Mouse (Mus musculus) limb, embryonic 10.5 days (tissue): ENCODE results near the gene Cyp1a1. TPM values are rescaled to one million over a fixed set of nuclear protein-coding genes. Genes with fewer than 3 reads are reported as not detected.

ENCODE experiments used
- polyA plus RNA-seq: library from polyadenylated mRNA; unstranded; fragments of >200 nt; fragmentation: Nextera tagmentation; extraction: Ambion mirVana; gene quantifications from 2 replicates; pipeline ENCODE4 v1.2.1, GENCODE M21; 2016

The Cyp1a1 gene
- polyA plus RNA-seq, 1 experiment from 2014 or later = 0.11 TPM

Other genes with a start within 250 kb of the Cyp1a1 start
- gene Ppcdc, start 247.8 kb upstream of the Cyp1a1 start, polyA plus RNA-seq = 22.4 and 28.5 TPM in 2 replicates
- gene Scamp5, start 219.9 kb upstream of the Cyp1a1 start, polyA plus RNA-seq = 4.3 and 4.5 TPM in 2 replicates
- gene Rpp25, start 183.9 kb upstream of the Cyp1a1 start, polyA plus RNA-seq = 0.55 and 1.2 TPM in 2 replicates
- 635 and 703 TPM in 2 replicates for gene Cox5a, start 166.7 kb upstream of the Cyp1a1 start, polyA plus RNA-seq
- 17.7 and 18.3 TPM in 2 replicates for gene Fam219b, start 150.4 kb upstream of the Cyp1a1 start, polyA plus RNA-seq
- 60.0 and 61.3 TPM in 2 replicates for gene Mpi, start 135.2 kb upstream of the Cyp1a1 start, polyA plus RNA-seq
- 37.4 and 41.9 TPM in 2 replicates for gene Scamp2, start 127.0 kb upstream of the Cyp1a1 start, polyA plus RNA-seq
- 10.1 and 12.0 TPM in 2 replicates for gene Ulk3, start 98.5 kb upstream of the Cyp1a1 start, polyA plus RNA-seq
- gene Cplx3, start 81.6 kb upstream of the Cyp1a1 start, polyA plus RNA-seq = not detected in 2 replicates
- gene Lman1l, start 67.2 kb upstream of the Cyp1a1 start, polyA plus RNA-seq = not detected in 2 replicates
- 33.2 and 40.1 TPM in 2 replicates for gene Csk, start 34.3 kb upstream of the Cyp1a1 start, polyA plus RNA-seq
- not detected in 2 replicates for gene Cyp1a2, start 4.2 kb upstream of the Cyp1a1 start, polyA plus RNA-seq
- 47.1 and 49.2 TPM in 2 replicates for gene Edc3, start 20.6 kb downstream of the Cyp1a1 start, polyA plus RNA-seq
- gene Clk3, start 77.9 kb downstream of the Cyp1a1 start, polyA plus RNA-seq = 93.2 and 95.9 TPM in 2 replicates
- gene Arid3b, start 148.9 kb downstream of the Cyp1a1 start, polyA plus RNA-seq = 56.8 and 62.9 TPM in 2 replicates
- 123 and 130 TPM in 2 replicates for gene Ubl7, start 223.1 kb downstream of the Cyp1a1 start, polyA plus RNA-seq